Mouse (Mus musculus) cerebellum, adult 9-10 months (tissue): ENCODE data around the gene Gtpbp1.
A peak's percentile ranks its signal among the peaks of the same experiment; 100 is the strongest.
"Not testable (repeated sequence)": the region's sequence is repeated elsewhere in the genome, so short reads cannot be mapped to it uniquely, and the experiment has no call there.

Experiments
- DNase-seq: peaks from one replicate; pipeline ENCODE4 v3.0.0; 2022

Gene Gtpbp1

DNA sequence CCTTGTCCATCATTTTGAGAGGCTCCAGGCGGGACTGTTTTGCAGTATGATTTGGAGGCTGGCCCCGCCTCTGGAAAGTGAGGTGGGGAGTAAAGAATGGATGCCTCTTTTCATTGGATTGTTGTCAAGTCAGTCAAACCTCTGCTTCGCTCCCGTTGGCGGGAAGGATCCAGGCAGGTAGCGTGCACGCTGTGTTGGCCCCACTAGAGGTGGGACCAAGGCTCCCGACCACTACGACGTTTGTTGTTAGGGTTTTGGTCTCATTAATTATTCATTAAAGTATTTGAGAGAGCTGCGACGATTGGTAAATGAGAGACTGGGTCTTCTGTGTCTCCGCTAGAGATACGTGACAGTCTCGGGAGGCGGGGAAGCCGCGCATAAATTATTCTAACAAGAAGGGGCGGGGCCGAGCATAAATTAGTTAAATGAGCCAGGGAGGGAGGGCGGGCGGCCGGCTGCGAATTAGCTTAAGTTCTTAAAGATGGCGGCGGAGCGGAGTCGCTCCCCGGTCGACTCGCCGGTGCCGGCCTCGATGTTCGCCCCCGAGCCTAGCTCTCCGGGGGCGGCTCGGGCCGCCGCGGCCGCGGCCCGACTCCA lies at the start of gene Gtpbp1:
Gtpbp1 (plus strand) TSS at position 420 of the 597 bp plus-strand sequence.
- DNase-seq: peak; percentile 100

DNA sequence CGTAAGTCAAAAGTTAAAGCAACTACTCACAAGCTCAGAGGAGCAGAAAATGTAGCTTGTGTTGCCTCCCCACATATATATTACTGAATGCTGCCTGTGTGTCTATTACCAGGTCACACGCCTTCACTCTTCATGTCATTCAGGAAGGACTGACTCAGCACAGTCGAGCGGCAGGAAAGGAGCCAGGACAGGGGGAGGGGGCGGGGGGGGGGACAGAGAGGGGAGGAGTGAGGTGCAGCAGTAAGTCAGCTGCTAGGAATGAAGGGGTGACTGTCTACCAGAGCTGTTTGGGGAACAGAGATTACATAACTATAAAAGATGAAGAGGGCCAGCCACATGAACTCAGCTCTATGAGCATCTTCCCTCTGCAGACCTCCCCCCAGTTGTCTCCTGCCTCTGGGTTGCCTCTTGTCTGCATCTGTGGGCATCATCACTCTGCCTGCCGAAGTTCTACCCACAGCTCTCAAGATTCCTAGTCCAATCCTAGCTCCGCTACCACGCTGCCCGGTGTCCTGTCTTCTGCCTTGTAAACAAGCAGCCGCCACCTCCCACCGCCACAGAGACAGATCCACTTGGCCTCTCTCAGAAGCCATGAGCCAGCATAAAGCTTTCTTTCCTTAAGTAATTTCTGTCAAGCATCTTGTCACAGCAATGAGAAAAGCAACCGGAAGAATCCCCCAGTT lies 49.4 kb upstream of the Gtpbp1 start:
- no peak for DNase-seq

DNA sequence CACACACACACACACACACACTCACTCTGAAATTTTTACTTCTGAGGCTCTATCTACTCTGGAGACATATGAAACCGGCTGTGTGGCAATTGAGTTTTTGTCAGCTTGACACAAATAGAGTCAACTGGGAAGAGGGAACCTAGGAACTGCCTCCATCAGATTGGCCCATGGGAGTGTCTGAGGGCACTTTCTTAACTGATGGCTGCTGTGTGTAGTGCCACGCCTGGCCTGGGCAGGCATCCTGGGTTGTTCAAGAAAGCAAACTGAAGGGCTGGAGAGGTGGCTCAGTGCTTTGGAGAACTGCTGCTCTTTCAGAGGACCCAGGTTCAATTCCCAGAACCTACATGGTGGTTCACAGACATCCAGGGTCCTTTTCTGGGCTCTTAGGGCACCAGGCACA lies 45.2 kb upstream of the Gtpbp1 start:
- DNase-seq: no peak

DNA sequence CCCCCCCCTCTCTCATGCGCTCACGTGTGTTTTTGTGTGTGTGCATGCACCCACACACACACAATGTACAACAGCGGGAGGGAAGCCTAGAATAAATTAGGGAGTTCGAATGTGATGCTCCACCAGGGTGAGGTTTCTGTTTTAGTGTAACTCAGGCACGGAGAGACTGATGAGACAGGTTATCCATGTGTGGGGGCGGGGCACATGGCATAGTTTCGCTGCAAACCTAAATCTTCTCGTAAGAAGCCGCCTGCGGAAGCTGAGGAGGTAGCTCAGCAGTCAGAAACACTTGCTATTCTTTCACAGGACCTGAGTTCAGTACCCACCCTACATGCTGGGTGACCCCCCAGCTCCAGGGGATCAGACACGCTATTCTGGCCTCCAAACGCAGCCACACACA lies 42.5 kb upstream of the Gtpbp1 start:
- no peak for DNase-seq

DNA sequence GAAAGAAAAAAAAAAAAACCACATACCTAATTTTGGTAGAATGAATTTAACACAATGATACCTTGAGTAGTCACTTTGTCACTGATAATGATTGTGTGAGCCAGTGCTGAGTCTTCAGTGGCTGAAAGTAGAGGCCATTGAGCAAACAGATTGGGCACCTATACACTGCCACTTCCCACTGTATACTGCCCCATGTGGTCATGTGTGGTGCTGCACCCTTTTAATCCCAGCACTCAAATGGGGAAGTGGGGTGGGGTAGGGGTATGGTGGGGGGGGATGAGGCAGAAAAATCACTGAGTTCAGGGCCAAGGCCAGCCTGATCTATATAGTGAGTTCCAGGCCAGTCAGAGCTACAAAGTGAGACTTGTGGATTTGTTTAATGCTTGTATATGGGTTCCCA lies 40.1 kb upstream of the Gtpbp1 start:
- no peak for DNase-seq

DNA sequence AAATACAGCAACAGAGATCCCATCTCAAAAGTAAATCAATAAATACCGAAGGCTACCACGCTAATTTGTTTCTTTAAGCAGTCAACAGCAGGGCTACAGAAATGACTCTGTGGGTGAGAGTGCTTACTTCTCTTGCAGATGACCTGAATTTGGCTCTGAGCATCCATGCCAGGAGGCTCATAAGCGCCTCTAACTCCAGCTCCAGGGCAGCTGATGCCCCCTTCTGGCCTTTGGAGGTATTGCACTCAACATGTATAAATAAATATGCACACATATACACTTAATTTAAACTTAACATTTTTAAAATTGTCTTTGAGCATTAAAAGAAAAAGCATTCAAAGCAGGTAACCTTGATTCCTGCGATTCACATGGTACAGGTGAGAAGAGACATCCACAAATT lies 39.2 kb upstream of the Gtpbp1 start:
- no peak for DNase-seq

DNA sequence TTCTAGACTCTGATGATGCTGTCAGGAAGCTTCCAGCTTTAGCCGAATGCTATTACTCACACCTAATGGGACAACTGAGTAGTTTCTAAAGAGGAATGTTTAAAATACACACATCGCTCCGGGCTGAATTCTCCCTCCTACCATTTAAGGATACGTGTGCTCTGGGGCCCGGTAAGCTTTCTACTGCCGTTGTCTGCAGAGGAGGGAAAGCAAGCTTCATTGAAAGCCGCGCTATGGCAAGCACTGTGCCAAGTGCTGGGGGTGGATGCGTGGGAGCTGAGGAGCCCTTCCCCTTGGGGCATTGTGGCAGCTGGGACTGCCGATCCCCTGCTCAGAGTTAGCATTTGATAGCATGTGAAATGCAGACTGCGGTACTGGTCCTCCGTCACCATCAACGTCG lies 34.2 kb upstream of the Gtpbp1 start:
- peak; percentile 16 for DNase-seq

DNA sequence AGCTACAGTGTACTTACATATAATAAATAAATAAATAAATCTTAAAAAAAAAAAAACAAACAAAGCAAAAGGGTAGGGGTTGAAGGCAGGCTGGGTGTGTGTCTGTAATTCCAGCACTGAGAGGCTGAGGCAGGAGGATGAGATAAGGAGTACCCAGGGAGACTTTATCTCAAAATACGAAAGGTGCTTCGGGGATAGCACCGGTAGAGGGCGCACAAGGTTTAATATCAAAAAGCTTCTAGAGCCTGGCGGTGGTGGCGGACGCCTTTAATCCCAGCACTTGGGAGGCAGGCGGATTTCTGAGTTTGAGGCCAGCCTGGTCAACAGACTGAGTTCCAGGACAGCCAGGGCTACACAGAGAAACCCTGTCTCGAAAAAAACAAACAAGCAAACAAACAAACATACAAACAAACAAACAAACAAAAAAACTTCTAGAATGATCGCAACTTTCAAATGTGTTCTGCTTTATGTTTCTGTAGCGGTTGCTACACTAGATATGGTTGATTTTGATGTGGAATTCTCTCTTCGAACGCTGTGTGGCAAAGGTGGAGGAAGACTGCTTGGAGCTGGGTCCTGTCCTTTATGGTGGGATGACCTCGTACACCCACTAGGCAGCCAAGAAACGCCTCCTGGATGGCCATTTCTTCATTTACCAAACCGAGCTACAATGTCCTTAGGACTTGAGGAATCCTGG lies 32.7 kb upstream of the Gtpbp1 start:
- DNase-seq: peak; percentile 92

DNA sequence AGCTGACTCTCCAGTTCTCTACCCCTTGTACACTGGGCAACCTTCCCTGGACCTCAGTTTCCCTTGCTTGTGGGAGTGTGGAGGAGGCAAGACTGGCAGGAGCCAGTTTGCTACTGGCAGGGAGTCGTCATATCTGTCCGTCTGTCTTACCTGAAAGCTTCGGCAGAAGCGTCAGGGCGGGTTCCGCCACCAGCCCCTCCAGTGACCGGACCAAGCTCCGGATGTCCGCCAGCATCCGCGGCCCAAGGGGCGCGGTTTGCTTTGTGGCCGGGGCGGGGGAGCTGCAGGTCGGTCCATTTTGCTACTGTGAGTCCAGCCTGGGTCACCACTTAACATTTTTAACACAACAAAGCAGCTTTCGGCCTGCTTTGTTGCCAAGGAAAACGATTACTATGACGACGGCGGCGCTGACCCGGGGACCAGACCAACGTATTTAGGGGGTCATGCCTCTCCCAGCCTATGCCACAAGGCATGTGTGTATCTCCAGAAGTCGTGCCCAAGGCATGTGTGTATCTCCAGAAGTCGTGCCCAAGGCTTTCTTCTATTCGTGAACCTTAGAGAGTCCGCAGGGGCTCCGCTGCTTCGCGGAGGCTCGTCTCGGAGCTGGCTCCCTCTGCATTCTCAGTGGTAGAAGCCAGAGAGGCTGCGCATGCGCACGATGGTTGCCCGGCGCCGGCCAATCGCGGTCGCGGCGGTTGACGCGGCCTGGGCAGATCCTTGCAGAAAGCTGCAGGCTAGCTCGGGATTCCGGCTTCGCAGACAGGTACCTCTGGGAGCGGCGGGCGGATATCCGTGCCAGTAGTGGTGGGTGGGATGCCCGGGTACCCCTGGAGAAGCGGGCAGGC lies 31.9 kb upstream of the Gtpbp1 start, which contains the start of the genes Fam227a and Cby1:
Fam227a (minus strand) TSS at position 426 of the 845 bp plus-strand sequence.
Cby1 (plus strand) TSS at position 669 of the 845 bp plus-strand sequence.
- DNase-seq: peak; percentile 95

DNA sequence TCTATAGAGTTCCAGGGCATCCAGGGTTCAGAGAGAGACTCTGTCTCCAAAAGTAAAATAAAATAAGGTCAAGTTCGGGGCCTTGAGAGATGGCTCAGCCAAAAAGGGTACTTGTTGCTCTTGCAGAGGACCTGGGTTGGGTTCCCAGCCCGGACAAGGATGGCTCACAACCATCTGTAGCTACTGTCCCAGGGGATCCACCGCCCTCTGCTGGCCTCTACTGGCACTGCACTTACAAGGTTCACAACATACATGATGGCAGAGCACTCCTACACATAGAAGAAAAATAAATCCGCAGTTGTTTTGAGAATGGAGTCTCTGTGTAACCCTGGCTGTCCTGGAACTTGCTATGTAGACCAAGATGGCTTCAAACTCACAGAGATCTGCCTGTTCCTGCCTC lies 28.8 kb upstream of the Gtpbp1 start:
- DNase-seq: peak; percentile 63

DNA sequence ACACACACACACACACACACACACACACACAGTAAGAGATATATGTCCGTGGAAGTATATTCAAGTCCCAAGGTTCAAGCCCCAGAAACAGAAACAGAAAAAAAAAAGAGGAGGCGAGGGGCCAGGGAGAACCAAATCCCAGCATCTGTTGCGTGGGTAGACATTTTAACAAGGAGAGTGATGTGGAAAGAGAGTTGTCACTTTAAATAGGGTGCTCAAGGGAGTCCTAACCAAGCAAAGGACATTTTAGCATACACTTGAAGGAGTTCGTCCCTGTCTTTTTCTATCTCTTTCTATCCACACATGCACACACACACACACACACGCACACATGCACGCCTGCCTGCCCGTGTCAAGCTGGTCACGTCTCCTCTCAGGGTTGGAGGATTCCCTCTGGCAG lies 26.0 kb upstream of the Gtpbp1 start:
- DNase-seq: no peak

DNA sequence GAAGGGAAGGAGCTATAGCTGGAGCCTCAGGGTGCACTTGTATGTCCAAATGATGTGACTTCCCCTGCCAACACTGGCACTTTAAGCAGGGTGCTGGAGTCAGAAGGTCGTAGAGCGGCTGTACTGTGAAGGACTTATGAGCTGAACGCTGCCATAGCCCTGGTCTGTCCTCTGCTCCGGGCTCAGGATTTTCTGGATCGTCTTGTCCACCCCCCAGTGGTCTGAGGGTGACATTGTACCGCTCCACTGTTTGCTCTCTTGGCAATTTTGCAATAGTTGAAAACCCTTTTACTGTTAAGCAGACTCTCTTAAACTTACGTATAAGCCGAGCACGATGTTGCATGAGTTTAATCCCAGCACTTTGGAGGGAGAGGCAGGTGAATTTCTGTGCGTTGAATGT lies 21.4 kb upstream of the Gtpbp1 start:
- no peak for DNase-seq

DNA sequence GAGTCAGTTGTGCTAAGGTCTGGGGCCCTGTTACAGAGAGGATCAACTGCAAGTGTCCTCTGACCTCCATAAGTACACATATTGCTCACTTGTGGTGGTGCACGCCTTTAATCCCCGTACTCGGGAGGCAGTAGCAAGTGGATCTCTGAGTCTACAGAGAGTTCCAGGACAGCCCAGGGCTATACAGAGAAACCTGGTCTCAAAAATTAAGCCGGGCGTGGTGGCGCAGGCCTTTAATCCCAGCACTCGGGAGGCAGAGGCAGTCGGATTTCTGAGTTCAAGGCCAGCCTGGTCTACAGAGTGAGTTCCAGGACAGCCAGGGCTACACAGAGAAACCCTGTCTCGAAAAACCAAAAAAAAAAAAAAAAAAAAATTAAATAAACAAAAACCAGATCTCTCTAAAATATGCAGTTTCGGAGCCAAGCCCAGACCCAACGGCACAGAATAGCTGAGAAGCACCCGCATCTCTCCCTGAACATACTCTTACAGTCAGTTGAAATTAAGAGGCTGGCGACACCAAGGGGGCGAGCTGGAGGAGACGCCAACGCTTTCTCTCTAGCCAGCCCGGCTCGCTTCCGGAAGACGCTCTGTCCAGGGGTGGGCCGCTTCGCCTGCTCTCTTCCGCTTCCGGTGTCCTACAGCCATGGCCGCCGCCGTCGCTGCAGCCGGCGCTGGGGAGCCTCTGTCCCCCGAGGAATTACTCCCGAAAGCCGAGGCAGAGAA lies 20.2 kb upstream of the Gtpbp1 start, which contains the start of gene Tomm22:
Tomm22 (plus strand) TSS at position 613 of the 723 bp plus-strand sequence.
- DNase-seq: peak; percentile 88

DNA sequence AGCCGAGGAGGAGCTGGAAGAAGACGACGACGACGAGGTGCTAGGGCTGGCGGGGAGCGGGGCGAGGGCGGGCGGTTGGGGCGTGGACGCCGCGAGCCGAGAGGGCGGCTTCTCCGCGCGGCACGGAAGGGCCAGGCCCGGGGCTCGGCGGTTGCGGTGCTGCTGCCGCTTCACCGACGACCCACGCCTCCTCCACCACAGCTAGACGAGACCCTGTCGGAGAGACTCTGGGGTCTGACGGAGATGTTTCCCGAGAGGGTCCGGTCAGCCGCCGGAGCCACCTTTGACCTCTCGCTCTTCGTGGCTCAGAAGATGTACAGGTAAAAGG lies 19.7 kb upstream of the Gtpbp1 start:
- DNase-seq: no peak

DNA sequence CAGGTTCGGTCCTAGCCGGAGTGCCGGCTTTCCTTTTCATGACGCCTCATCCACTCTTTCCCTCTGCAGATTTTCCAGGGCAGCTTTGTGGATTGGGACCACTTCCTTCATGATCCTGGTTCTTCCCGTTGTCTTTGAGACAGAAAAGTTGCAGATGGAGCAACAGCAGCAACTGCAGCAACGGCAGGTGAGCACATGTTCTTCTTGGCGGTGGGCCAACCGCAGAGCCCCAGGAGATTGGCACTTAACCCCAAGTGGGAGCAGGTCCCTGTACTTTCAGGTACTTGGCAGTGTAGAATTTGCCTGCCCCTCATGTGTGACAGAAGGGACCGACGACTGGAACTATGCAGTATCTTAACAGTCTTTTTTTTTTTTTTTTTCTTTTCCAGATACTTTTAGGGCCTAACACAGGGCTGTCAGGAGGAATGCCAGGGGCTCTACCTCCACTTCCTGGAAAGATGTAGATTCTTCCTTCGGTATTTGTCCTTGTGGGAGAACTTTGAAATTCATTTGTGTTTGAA lies 18.8 kb upstream of the Gtpbp1 start:
- DNase-seq: not testable (repeated sequence)

DNA sequence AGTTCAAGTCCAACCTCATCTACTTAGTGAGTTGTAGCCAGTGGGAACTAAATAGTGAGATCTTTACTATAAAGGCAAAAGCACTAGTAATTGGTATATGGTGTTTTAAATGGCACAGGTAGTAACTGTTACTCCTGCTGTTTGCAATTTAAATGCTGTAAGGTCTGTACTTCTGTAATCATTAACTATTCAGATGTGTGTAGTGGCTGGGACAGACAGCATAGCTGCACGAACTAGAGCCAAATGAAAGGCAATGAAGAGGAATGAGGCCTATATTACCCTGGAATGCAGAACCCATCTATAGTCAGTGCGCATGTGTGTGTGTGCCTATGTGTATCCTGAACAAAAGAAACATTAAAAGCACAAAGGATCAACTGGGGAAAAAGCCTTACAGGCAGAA lies 12.7 kb upstream of the Gtpbp1 start:
- no peak for DNase-seq

DNA sequence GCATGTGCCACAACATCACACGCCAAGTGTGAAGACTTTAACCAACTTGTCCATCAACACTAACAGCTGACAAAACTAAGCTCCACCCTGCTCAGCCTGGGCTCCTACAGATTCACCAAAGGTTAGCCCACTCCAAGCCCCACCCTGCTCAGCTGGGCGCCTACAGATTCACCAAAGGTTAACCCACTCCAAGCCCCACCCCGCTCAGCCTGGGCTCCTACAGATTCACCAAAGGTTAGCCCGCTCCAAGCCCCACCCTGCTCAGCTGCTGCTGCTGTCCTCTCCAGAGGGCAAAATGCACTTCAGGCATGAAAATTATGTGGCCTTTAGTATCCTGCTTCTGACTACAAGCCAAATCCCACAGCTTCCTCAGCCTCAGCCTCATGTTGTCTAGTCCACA lies 8.7 kb upstream of the Gtpbp1 start:
- no peak for DNase-seq

DNA sequence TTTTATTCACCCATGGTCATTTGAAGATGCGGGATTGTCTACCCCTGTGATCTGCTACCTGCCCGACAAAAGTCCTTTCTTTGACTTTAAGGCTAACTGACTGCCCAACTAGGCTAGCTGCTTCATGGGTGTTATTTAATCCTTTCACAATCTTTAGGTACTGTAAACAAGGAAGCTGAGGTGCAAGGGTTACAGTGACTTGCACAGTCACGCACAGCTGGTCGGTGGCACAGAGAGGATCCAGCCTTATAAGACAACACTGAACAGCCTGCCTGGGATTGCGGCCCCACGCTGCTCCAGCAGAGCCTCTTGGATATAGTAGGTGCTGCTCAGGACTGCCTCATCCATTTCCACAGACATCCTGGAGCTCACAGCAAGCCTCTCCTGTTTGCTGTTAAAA lies 7.5 kb upstream of the Gtpbp1 start:
- no peak for DNase-seq

DNA sequence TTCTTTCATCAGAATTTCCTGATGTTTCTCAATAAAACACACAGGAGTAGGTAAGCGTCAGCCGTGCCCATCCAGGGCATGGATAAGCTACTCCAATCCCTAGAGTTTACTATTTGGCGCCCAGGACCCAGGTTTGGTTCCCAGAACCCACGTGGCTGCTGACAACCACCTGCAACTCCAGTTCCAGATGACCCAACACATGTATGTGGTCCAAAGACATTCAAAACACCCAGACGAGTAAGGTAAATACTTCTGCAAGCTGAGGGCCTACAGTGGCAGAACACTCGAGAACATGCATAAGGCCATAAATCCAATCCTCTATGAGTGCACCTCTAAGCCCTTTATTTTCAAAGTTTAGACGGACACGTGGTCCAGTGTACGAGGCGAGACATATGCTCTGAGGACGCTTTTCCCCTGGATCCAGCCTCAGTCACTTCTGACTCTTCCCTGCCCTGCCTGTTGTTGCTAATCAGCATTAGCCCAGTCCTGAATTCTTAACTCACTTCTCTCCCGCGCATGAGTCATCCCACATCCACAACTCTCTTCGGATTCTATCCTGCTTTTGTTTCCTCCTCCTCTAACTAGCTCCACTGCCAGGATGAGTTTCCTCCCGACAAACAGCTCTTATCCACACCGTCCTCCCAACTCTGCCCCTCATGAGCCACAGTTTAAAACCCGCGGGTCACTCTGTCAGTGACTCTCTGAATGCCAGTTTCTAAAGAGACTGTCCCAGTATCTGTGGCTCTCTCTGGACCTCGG lies 6.8 kb upstream of the Gtpbp1 start:
- DNase-seq: no peak

DNA sequence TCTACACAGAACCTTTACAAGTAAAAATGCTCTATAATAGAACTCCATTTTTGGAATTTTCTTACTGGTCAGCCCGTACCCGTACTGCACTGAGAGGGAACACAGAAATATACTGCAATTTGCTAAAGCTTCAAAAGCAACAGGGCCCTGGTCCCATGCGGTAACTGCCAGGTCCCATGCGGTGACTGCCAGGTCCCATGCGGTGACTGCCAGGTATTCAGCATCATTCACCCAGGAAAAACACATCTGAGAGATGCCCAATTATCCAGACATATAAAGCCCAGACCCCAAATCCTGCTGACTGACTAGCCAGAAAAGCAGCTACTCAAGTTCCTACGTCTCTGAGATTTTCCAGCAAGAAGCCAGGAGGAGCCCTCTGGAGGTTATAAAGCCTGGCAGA lies 6.0 kb upstream of the Gtpbp1 start:
- DNase-seq: no peak

DNA sequence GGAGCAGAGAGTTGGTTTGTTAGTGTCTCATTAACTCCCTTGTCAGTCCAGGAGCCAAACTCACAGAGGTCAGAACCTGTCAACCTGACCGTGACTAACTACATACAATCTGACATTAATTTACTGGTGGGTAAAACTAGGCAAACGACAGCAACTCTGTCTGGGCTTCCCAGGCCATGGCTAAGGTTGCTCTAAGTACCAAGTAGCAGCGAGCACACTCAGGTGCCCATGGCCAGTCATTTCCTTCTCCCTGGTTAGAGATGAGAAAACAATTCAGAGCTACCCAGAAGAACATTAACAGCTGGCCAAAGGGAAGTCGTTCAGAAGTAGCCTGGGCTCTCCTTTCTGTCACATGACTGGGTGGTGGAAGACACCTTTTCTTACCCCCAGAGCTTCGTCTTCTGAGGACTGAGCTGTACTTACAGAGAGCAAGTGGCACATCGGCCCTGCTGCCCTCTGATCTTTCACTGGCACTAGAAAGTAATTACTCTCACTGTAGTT lies 5.5 kb upstream of the Gtpbp1 start:
- DNase-seq: no peak
